Mouse (Mus musculus) kidney, adult 11 months (tissue): ENCODE results near the gene Ptpn1.

Source experiments
- DNase-seq: peaks from one replicate; pipeline ENCODE4 v3.0.0; 2022

Ptpn1 gene

DNA sequence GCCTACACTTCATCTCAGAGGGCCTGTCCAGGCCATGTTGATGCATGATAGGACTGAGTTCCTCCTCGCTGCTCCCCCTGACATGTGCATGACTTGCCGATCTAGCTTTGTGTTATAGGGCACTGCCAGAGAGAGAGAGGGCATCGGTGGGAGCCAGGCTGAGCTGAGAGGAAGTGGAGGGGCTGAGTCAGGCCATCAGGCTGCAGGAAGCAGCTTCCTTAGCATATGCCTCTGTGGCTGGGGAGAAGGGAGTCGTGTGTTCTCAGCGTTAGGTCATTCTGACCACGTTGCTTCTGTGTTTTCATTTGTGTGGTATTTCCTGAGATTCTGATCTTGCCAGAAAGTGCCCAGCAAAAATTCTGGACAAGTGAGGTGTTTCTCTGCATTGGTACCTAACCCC, 17.4 kb downstream of the Ptpn1 start:
- no peak for DNase-seq

DNA sequence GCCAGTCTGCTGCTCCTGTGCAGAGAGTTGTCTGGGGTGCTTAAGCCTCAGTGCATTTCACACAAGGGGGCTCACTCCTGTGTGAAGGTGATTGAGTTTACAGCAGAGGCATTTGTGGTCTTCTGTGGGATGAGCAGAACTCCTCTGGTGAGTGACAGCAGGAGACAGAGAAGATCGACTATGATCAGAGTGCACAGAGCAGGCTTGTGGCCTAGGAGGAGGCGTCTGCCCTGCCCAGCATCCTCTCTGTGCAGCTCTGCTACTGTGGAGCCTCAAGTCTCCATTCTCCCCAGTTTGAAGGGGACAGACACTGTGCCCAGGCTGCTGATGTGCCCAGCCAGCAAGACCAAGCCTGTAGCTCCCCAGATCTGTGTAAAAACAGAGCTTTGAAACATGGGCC, 18.0 kb downstream of the Ptpn1 start:
- no peak for DNase-seq

DNA sequence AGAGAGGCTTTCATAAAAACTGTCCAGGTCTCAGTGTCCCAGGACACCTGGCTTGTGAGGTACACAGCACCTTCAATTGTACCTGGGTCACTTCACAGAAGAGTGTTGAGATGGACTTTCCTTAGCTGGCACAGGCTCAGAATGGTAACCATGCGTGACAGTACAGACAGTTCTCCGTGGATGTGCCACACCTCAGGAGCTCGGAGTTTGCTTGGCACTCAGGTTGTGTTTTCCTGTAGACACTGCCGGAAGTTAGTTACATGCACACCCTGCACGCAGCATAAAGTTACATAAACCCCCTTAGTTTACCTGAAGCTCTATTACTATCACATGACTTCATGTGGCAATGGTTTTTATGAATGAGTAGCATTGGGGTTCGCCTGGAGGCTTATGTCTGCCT, 18.8 kb downstream of the Ptpn1 start:
- peak; percentile 90 for DNase-seq

DNA sequence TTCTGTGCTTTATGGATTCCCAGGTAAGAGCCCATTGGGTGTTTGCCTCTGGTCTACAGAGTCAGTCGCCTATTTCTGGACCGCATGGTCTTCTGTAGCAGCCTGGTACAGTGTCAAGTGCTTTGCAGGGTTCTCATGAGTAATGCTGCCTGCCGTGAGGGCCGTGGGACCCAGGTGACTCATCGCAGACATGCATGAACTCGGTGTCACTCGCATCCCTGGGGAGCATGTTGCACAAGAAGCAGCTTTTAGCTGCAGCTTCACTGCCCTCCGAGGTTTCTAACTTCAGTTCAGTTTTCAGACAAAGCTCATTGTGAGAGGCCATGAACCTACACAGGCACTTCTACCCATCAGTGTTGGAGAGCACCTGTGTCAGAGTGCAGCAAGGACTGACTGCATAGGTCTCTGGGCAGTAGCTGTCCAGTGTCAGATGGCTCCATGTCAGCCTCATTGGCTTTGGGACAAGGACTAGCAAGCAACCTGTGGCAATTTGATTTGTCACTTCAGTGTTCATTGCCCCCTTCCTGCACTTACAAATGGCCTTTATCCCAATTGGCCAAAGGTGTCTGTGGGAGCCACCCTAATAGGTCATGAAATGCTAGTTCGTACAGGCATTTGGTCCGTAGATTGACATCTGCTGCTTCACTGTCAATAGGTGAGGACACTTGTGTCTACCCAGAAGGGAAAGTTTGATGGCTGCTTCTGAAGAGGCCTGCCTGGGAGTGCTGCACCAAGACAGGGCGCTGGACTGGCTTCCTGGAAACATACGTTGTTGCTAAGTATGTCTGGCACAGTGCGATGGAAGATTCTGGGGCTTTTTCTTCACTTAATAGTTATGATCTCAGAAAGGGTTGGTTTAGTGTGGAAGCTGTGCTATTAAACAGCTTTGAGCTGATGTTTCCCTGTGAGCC, 19.7 kb downstream of the Ptpn1 start:
- DNase-seq, result no peak

DNA sequence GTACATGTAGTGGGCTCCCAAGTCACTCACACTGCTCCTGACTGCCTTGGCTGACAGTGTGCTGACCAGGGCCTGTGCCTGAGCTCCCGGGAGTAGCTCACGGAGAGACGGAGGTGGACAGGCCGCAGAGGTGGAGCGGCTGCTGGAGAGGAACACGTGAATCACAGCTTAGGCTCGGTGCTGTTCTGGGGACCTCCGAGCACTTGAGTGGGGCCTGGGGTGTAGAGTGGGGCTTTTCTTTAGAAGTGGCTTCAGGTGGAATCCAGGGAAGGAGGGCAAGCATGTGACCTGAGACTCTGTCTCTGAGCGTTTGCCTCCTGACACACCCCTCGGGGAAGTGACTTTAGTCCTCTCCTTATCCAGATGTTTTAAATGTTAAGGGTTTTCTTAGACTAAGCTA, 22.0 kb downstream of the Ptpn1 start:
- DNase-seq, result no peak

DNA sequence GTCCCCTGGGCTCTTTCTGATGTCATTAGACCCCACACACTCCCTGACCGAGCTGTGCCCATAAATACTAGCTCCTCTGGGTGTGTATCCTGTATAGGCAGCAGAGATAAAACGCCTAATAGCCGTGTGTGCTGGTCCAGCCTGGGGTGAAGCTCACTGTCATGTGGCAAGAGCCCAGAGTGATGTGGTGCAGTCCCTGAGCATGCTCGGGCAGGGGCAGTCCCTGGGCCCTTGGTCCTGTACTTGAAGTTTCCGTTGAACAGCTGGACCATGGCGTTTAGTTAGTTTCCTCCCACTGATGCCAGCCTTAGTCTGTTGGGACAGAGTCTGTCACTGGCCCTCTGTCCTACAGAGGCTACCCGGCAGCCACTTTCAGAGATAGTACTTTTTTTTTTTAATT, 23.1 kb downstream of the Ptpn1 start:
- no peak for DNase-seq

DNA sequence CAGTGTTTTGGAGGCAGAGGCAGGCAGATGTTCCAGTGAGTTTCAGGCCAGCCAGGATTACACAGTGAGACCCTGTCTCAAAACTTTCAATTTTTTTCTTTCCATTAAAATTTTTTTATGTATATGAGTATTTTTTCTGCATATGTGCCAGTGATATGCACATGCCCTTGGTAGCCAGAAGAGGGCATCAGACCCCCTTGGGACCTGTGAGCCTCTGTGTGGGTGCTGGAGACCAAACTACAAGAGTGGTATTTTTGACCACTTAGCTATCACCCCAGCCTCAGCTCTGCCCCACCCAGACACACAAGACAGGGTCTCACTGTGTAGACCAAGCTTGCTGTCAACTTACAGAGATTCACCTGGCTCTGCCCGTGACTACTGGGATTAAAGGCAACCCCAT, 25.7 kb downstream of the Ptpn1 start:
- no peak for DNase-seq

DNA sequence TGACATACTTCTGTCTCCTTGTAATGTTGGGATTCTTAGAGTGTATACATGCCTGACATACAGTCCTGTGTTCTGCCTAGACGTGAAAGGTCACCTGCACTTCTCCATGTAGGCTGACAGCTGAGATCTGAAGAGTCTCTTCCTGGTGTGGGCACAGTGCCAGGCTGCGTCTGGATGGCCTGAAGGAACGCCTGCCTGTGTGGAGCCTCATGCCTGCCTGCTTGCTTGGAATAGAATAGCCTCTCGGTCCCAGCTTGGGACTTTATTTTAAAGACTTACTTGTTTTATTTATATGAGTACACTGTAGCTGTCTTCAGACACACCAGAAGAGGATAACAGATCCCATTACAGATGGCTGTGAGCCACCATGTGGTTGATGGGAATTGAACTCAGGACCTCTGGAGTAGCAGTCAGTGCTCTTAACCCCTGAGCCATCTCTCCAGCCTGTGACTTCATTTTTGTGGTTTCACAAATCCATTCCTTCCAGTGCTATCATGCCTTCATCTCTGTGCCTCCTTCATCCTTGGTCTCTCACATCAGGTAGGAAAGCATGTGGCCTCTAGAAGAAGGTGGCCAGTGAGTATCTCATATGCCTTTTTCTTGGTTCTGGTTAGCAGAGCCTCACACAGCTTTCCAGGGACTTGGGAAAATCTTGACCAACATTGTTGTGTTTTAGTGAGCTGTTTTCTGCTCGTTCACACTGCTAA, 26.4 kb downstream of the Ptpn1 start:
- no peak for DNase-seq

DNA sequence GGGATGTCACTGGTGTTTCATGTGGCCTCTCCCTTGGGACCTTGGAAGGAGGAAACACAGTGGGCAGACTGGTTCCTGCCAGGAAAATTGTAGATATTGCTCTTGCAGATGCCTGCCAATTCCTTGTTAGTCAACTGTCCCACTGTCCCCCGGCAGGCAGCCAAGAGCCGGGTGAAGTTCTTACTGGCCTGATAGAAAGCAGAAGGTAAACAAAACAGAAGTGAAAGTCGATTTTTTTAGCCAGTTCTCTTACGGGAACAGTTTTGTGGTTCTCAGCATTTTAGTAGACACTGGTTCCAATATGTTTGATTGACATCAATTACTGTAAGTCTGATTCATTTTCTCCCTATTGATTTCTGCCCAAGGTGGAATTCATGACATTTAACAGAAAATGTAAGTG, 27.0 kb downstream of the Ptpn1 start:
- DNase-seq, result peak; percentile 89

DNA sequence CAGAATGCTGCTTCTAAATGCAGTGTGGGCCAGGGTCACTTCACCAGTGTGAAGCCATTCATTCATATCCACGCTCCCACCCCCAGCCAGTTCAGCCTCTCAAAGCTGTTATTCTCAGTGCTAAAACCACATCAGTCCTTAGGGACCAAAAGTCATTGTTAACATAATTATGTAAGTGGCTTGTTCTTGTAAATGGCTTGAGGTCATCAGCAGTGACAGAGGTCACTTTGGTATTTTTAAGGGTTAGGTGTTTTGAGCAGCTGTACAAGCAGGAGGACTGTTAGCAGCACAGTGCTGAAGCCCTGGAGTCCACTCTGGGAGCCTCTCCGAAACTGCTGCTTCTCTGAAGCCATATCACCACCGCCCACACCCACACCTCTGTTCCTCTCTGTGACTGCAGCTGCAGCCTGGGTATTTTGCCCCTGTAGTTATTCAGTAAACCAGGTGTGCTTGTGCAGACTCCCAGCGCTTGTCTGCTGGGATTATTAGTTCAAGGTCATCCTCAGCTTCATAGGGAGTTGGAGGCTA, 27.6 kb downstream of the Ptpn1 start:
- peak; percentile 67 for DNase-seq

DNA sequence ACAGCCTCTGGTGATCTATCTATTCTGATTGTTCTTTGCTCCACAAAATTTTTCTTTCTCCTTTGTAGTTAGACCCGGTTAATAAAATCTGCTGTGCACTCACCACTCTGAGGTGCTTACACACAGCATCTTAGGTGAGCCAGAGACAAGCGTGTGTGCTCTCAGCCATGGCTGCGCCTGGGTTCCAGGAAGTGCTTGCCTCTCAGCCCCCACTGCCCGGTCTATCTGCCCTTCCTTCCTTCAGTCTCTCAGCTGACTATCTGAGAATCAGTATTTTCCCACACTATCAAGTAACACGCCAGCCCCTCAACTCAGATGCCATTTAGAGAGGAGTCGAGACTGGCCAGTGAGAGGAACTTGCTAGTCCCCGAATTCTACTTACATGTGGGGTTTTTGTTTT, 28.1 kb downstream of the Ptpn1 start:
- DNase-seq, result no peak

DNA sequence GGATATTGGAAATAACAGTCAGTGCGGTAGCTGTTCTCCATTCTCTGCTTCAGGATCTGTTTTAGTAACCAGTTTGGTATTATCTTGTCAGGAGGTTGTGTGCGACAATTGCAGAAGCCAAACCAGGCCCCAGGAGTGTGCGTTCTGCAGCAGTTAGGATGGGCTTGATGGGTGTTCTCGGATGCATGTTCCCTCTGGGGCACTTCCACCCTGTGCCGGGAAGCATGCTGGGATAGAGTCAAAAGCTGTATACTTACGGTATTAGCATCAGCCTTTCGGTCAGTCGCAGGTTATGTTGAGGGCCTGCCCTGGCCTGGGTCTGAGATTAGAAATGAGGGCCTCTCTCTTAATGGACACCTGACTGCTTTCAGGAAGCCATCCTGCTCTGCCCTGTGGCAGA, 28.7 kb downstream of the Ptpn1 start:
- no peak for DNase-seq

DNA sequence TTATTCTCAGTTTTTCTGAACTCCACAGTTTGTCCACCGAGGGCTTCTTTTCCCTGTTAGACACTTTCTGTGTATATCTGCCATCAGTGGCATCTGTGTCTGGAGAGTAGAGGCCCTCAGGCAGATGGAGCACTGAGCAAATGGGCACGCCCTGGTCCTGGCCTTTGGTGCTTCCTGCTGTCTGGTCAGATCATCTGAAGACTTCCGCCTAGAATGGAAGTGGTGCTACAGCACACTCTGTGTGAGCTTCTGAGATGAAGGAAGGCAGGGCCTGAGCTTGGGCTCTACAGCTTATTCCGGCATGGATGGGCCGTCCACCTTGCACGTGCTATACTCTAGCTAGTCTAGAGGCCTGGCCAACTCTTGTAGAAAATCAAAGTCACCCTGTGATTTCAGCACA, 30.5 kb downstream of the Ptpn1 start:
- DNase-seq, result no peak

DNA sequence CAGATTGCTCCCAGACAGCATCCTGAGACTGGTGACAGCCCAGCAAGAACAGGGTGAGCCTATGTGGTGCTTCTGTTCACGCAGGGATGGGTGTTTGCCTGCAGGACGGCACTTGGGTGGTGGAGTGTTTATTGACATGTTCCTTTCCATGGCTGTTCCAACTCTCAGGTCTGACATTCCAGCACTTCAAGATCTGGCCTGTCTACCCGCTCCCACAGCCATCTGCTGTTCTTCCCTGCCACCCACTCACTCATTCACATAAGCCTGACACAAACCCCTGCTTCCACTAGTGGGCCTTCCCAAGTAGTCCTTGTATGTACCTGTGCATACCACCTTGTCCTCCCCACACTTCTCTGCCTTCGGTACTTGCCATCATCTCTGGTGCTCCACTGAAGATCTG, 31.3 kb downstream of the Ptpn1 start:
- DNase-seq, result no peak

DNA sequence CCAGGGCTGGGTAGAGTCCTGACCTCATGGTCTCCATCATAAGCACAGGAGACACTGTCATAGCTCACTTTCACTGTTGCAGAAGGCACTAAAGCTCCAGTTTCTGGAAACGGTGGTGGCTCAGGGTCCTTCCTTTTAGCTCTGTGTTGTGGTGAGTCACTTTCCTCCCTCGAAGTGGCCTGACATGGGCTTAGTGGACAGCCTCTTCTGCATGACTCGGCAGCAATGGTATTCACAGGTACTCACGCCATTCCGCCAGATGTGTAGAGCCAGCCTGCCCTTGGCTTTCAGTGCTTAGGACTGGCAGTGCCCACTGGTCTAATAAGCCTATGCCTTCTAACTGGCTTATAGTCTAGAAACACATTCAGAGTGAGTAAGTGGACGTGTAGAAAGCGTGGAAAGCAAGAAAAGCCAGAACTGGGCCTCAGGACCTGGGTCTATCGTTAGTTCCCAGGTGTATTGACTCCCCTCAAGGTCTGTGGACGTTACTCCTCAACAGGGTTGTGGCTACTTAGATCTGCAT, 32.0 kb downstream of the Ptpn1 start:
- DNase-seq, result no peak

DNA sequence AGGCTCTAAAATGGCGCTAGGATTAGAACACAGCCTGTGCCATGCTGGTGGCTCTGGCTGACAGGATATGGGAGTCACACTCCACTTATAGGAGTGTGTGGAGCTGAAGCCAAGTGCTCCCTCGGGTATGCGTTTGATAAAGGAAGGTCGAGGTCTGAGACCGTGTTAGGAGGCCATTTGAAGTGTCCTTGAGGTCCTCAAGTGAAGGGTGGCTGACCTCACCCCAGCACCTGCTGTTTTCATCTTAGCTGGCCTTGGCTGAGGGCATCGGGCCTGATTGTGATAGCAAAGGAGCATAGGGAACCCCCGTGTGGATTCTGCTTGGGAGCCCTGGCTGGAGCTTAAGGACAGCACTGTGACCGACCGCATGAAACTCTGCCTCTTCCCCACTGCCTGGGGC, 32.5 kb downstream of the Ptpn1 start:
- DNase-seq, result no peak

DNA sequence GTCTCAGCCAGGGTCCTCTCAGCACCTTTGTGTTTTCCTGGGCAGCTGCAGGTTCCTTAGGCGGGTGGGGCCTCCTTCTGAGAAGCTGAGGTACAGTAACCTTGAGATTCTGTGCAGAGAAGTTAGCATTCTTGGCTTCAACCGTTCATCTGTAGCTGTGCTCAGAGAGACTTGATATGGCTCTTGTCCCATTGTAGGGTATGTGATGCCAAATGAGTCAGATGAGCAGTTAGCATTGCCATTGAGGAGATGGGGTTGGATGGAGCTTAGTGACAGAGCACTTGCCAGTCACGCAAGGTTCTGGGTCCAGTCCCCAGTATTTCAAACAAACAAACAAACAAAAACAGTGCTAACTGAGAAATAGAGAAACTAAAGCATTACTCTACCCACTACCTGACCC, 34.1 kb downstream of the Ptpn1 start:
- no peak for DNase-seq

DNA sequence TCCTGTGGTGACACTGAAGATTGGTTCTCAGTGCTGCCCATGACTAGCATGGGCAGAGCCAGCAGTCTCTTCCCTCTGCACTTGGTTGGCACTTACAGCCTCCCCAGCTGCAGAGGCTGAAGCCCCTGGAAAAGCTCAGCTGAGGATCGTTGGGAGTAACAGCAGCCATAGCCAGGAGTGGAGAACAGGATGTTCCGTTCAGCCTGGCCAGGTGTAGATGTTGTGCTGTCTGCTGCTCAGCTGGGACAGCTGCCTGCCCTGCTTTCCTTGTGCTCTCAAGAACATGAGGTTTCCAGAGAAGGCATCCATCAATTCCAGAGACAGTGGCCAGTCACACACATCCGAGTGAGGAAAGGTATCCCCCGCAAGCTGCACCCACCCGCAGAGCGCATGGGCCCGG, 36.6 kb downstream of the Ptpn1 start:
- no peak for DNase-seq

DNA sequence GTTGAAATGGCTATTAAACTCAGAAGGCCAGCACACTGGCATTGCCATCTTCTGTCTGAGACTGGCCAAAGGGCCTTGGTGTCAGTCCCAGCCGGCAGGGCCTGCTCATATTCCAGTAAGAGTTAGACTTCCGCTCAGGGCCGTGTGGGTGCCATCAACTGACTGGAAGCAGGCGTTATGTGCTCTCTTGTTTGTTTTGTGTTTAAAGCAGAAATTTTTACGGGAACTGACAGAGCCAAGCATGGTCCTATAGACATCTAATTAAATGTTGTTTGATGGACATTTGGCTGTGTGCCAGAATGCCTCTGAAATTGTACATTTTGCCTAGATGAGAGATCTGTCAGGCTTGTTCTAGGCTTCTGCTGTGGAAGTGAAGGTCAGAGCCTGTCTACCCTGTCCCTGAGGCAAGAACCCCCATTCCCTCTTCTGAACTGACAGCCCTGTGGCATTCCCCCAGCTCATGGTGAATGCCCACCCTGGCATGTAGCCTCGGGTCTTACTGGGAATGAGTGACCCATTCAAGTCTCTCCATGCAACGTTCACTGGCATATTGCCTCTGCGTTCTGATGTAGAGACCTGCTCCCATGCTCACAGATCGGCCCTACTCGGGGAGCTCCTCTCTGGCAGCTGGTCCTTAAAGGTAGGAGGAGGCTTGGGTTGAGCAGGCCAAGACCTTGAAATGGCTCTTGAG, 38.1 kb downstream of the Ptpn1 start:
- DNase-seq, result no peak

DNA sequence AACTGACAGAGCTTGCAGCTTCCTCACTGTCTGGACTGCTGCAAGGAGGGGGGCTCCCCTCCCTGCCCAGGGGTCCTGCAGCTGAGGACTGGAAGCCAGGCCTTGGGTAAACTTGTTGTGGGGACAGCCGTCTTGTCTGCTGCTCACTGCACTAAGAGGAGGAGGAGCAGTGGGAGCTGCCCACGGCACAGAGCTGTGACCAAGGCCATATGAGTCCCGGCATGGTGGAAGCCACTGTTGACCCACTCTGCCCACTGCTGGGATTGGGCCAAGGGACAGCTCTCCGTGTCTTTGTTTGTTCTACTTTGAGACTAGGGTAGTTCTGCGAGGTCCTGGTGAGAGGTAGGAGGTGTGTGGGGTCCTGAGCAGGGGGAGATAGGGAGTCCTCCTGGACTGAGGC, 40.3 kb downstream of the Ptpn1 start:
- DNase-seq, result no peak

DNA sequence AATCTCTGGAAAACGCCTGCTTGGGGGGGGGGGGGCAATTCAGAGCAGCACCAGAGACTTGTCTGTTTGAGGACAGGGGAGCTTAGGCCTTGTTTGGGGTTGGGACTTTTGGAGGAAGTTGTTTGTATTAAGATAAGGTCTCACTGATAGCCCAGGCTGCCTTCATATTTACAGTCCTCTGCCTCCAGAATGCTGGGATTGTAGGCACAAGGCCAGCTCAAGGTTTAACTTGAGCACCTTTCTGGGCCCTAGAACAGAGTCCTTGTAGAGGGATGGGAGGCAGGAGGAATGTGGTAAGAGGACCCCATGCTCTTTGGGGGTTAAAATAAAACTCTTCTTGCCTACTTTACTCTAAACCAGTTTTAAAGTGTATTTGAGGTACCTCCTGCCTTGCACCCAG, 41.0 kb downstream of the Ptpn1 start:
- no peak for DNase-seq

DNA sequence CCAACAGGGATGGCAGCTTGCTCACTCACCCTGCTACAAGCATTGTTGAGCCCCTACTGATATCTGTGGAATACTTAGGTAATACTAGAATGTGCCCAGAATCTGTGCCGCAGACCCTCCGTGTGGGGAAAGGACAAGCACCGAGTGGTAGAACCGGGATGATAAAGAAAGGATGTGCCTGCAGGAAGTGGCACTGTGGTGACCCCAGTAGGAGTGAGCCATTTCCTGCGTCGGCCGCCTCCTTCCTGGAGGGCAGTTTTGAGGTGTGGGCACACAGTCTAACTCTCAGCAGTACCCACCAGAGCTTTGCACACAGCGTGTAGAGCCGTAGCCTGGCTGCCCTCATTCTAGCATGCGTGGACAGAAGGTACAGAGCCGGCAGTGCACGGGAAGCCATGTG, 43.9 kb downstream of the Ptpn1 start:
- no peak for DNase-seq

DNA sequence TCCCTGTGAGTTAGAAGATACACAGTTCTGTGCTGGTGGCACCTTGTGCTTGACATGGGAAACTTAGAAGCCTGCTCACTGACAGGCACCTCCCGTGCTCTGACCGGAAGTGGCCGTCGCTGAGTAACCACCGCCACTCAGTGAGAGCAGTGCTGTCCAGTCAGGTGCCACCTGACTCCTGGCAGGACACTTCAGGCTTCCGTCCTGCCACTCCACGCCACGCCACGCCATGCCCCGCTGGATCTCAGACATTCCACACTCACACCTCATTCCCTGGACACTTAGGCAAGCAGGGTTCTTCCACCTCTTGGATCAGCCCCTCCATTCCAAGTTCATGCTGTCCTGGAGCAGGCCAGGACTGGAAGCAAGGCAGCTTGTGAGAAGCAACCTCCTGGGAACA, 46.4 kb downstream of the Ptpn1 start:
- no peak for DNase-seq
